Mouse (Mus musculus) macrophage (primary cell): ENCODE measurements around the gene Pitpnm2. TPM values are rescaled to one million over a fixed set of nuclear protein-coding genes. Genes with fewer than 3 reads are reported as not detected.

ENCODE experiments used
- H3K27ac ChIP-seq: fragments of 350-480 bp; formaldehyde crosslinking; 2 replicates; pipeline ENCODE4 v1.9.0; 2021
- H3K36me3 ChIP-seq: fragments of 350-480 bp; formaldehyde crosslinking; 2 replicates; pipeline ENCODE4 v1.9.0; 2021; ENCODE audit errors: inconsistent target
- H3K4me3 ChIP-seq: fragments of 350-480 bp; formaldehyde crosslinking; 2 replicates; pipeline ENCODE4 v1.9.0; 2021; ENCODE audit errors: inconsistent target
- H3K79me2 ChIP-seq: fragments of 350-480 bp; formaldehyde crosslinking; 2 replicates; pipeline ENCODE4 v1.9.0; 2021; ENCODE audit errors: inconsistent target
- WGBS: methylation state at CpG from one replicate; pipeline ENCODE4 v1.1.7; 2026; ENCODE audit warnings: inconsistent platforms; ENCODE audit not compliant: missing documents; 5-methylcytosine and 5-hydroxymethylcytosine counted together
- polyA plus RNA-seq: library from polyadenylated mRNA; stranded (reverse); fragments of 250-400 nt; gene quantifications from 3 replicates; pipeline ENCODE4 v1.2.4, GENCODE M21; 2018; ENCODE audit warnings: inconsistent platforms

Gene Pitpnm2
- polyA plus RNA-seq, 1 experiment from 2014 or later = 1.9 TPM

DNA sequence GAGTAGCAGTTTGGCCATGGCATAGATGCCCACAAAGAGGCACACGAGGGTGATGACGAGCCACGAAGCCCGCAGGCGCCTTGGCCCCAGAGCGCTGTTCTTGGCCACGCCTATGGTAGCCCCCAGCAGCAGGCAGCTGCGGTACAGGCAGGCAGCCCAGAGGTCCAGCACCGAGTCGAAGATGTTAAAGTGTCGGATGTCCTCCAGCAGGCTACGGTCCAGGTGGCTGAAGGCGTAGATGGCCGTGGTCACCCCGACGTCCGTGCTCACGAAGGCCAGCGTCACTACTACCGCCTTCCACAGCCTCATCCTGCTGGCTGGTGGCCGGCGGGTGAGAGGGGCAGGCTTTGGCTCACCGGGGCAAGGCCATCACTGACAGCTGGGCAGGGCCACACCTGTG is 159.7 kb downstream of the Pitpnm2 start:
- 93% methylated on average over 23 of the region's 23 CpGs for WGBS
- Histone ChIP-seq H3K4me3 (no peak overlapping the region), H3K36me3 (no peaks in the 10 kb centered on the region), H3K27ac (no peak overlapping the region), H3K79me2 (no peaks in the 10 kb centered on the region)

GRCm38 (mm10) chr5:124086876-124087275 is 162.7 kb downstream of the Pitpnm2 start:
- no peaks in the 10 kb centered on the region for H3K36me3 ChIP-seq
- no peak overlapping the region for H3K27ac ChIP-seq
- H3K4me3 ChIP-seq = no peak overlapping the region
- WGBS = 89% methylated on average over 4 of the region's 4 CpGs
- H3K79me2 ChIP-seq = no peaks in the 10 kb centered on the region

DNA sequence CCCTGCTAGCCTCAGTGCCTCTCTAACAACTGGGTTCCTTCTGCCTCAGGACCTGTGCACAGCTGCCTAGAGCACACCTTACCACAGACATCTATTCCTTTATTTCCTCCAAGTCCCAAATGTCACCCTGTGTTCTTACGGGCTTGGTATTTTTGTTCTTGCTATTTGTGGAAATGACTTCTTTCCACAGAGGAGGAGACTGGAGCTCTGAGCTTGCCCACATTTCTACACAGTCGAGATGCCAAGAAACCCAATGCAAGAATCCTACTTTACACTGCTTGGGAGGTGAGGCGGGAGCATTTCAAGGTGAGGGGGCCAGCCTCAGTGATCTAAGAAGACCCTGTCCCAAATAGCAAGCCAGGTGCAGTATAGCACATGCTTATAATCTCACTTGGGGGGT is 164.0 kb downstream of the Pitpnm2 start:
- Histone ChIP-seq H3K4me3 (no peak overlapping the region), H3K79me2 (no peaks in the 10 kb centered on the region), H3K36me3 (no peaks in the 10 kb centered on the region), H3K27ac (no peak overlapping the region)
- 74% methylated on average over 3 of the region's 3 CpGs for WGBS

DNA sequence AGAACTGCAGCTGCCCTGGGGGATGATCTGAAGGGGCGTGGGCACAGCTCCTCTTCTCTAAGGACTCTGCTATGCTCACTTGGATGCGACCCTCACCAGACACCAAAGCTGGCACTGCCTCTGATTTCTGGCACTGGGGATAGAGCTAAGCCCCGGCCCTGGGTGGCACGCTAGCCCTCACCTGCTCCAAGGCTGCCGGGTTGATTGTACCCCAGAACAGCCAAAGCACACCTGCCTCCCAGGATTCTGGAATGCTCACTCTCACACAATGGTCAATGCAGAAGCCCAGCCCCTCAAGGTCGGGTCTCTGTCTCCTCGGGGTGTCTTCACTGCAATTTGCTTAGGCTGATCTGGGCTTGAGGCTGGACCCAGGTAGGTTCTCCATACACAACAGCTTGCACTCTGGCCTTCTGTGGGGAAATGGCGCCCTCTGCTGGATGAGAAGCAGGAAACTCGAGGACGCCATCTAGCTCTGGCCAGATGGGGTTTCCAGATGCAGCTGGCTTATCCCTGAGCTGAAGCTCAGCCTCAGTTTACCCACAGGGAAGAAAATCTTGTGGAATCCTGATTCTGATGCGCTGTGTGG is 164.9 kb downstream of the Pitpnm2 start:
- WGBS = 44% methylated on average over 11 of the region's 11 CpGs
- no peaks in the 10 kb centered on the region for H3K79me2 ChIP-seq
- no peak overlapping the region for H3K4me3 ChIP-seq

GRCm38 (mm10) chr5:124083850-124084587 is 165.5 kb downstream of the Pitpnm2 start:
- no peak overlapping the region for H3K4me3 ChIP-seq
- 82% methylated on average over 14 of the region's 14 CpGs for WGBS
- H3K27ac ChIP-seq = no peak overlapping the region
- H3K36me3 ChIP-seq = no peaks in the 10 kb centered on the region
- no peaks in the 10 kb centered on the region for H3K79me2 ChIP-seq

More for the DNA sequence above, 164.9 kb downstream of the Pitpnm2 start:
- Histone ChIP-seq H3K36me3 (no peaks in the 10 kb centered on the region), H3K27ac (no peak overlapping the region)

GRCm38 (mm10) chr5:124082941-124083688 is 166.4 kb downstream of the Pitpnm2 start:
- Histone ChIP-seq H3K4me3 (no peak overlapping the region), H3K79me2 (no peaks in the 10 kb centered on the region), H3K36me3 (no peaks in the 10 kb centered on the region), H3K27ac (no peak overlapping the region)
- 94% methylated on average over 17 of the region's 17 CpGs for WGBS

- 95% methylated on average over 10 of the region's 10 CpGs for WGBS
- H3K79me2 ChIP-seq = no peaks in the 10 kb centered on the region
- H3K27ac ChIP-seq = no peak overlapping the region
- no peak overlapping the region for H3K4me3 ChIP-seq
- no peaks in the 10 kb centered on the region for H3K36me3 ChIP-seq
These were observed 167.1 kb downstream of the Pitpnm2 start for GRCm38 (mm10) chr5:124082447-124082846.

- Histone ChIP-seq H3K27ac (no peak overlapping the region), H3K4me3 (no peak overlapping the region), H3K79me2 (no peaks in the 10 kb centered on the region), H3K36me3 (no peaks in the 10 kb centered on the region)
- 72% methylated on average over 17 of the region's 17 CpGs for WGBS
These were observed 169.7 kb downstream of the Pitpnm2 start for GRCm38 (mm10) chr5:124079880-124080279.

- Histone ChIP-seq H3K36me3 (no peaks in the 10 kb centered on the region), H3K27ac (no peak overlapping the region), H3K4me3 (no peak overlapping the region), H3K79me2 (no peaks in the 10 kb centered on the region)
- WGBS = 62% methylated on average over 8 of the region's 9 CpGs
These were observed 170.7 kb downstream of the Pitpnm2 start for GRCm38 (mm10) chr5:124078794-124079416.

DNA sequence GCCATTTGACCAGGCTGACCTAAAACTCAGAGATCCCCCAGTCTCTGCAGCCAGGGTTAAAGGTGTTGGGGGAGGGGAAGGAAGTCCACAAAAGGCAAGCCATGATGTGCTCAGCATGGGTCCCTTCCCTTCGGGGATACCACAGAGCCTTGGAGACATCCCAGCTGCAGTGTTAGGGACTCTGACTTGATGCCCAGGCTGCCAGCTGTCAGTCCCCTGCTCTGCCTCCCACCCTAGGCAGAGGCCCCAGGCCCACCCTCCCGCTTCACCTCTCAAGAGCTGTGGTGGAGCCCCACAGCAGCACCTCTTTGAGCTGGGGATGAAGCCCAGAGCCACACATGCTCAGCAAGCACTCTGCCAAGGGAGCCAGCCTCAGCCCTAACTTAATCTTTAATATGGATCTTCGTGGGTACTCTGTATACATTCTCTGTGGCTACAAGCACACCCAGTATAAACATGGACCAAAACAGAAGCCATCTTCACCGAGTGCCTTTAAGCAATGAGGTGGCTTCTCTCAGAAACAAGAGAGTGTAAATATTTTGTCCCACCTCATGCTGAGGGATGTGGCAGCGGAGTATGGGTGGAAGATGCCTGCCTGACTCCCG is 171.6 kb downstream of the Pitpnm2 start:
- WGBS = 80% methylated on average over 6 of the region's 6 CpGs
- no peaks in the 10 kb centered on the region for H3K79me2 ChIP-seq
- H3K27ac ChIP-seq = no peak overlapping the region
- no peaks in the 10 kb centered on the region for H3K36me3 ChIP-seq
- no peak overlapping the region for H3K4me3 ChIP-seq

- WGBS = 64% methylated on average over 13 of the region's 13 CpGs
- H3K27ac ChIP-seq = no peak overlapping the region
These were observed 172.3 kb downstream of the Pitpnm2 start for GRCm38 (mm10) chr5:124077241-124077640.

DNA sequence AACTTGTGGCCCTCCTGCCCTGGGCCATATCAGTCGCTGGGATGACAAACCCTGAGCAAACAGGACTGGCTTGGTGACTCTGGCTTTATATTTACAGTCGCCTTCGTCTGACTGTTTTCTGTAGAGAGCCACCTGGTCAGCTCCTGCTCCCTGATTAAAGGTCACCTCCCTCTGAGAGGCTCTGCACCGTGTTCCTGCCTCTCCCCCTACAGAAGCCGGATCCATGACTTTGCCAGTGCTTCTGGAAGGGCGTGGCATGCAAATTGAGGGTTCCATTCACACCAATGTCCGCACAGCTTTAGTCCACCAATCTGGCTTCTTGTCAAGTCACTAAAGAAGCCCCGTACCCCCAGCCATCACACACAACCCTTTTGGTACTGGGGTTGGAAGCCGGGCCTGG is 173.0 kb downstream of the Pitpnm2 start:
- WGBS = 93% methylated on average over 9 of the region's 9 CpGs
- H3K27ac ChIP-seq = no peak overlapping the region; the same call in 1 of the 2 replicates
- no peaks in the 10 kb centered on the region for H3K79me2 ChIP-seq
- no peaks in the 10 kb centered on the region for H3K36me3 ChIP-seq
- H3K4me3 ChIP-seq = no peak overlapping the region

More at GRCm38 (mm10) chr5:124077241-124077640, 172.3 kb downstream of the Pitpnm2 start:
- H3K4me3 ChIP-seq = no peak overlapping the region
- H3K79me2 ChIP-seq = no peaks in the 10 kb centered on the region
- no peaks in the 10 kb centered on the region for H3K36me3 ChIP-seq

GRCm38 (mm10) chr5:124075716-124076115 is 173.8 kb downstream of the Pitpnm2 start:
- H3K36me3 ChIP-seq = no peaks in the 10 kb centered on the region
- peak overlapping the region; percentile 58 for H3K27ac ChIP-seq
- no peaks in the 10 kb centered on the region for H3K79me2 ChIP-seq
- no peak overlapping the region for H3K4me3 ChIP-seq
- WGBS = 42% methylated on average over 9 of the region's 9 CpGs

GRCm38 (mm10) chr5:124074845-124075307 is 174.7 kb downstream of the Pitpnm2 start:
- Histone ChIP-seq H3K36me3 (no peaks in the 10 kb centered on the region), H3K4me3 (no peak overlapping the region), H3K27ac (peak overlapping the region; percentile 58), H3K79me2 (no peaks in the 10 kb centered on the region)
- WGBS = 2% methylated on average over 10 of the region's 10 CpGs
